Mouse (Mus musculus): Measurements from ENCODE around the gene Ifitm5.

Ifitm5 gene

DNA sequence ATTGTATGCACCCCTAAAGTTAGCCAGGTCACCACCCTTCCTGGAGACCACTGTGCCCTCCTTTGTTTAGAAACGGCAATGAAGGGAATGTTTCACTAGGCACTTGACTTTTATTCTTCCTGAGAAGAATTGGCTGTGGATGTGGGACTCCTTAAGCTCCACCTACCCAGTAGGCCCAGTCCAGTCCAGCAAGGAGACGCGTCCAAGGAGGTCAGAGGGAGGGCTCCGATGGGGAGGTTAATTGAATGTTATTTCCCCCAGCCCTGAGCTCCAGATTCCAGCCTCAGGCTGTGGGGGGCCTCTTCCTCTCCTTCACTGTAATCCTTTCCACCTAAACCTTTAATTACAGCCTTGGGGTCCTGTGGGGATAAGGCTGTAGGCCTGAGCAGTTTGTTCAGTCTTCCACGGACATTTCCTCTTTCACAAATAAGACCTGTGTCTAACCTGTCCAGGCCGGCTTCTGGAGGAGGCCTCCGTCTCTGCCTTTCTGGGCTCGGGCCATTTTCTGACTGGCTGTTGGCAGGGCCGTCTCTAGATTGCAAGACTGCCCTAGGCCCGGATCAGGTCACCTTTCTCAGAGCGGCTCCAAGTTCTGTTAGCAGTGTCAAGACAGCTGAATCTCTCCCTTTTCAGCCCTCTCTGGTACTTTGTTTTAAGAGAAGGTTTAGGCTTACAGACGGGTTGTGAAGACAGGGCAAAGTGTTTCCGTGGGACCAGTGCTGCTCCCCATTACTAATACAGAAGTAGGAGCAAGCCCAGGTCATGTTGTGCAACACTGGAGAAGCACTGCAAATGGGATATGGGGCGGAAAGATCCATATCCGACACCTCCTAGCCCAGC lies 47.8 kb downstream of the Ifitm5 start:
- DNase-seq (ENCODE audit: low read depth in 1 of 2, low spot score in 2 of 2) = no peak

GRCm38 (mm10) chr7:140900220-140900619 lies 49.9 kb downstream of the Ifitm5 start, which contains the start of gene Cox8b:
Gene Cox8b (minus strand): TSS chr7:140900446.
- DNase-seq (ENCODE audit: low read depth in 1 of 2, low spot score in 2 of 2) = no peak

- DNase-seq (ENCODE audit: low read depth in 1 of 2, low spot score in 2 of 2) = no peak
Observed at GRCm38 (mm10) chr7:140899121-140899520, 51.0 kb downstream of the Ifitm5 start.
